Mouse (Mus musculus) heart, adult 11 months (tissue): ENCODE data around the gene Dalrd3.
"Not testable (repeated sequence)": the region's sequence is repeated elsewhere in the genome, so short reads cannot be mapped to it uniquely, and the experiment has no call there.

Experiments used
- DNase-seq: peaks from one replicate; pipeline ENCODE4 v3.0.0; 2022

The Dalrd3 gene

DNA sequence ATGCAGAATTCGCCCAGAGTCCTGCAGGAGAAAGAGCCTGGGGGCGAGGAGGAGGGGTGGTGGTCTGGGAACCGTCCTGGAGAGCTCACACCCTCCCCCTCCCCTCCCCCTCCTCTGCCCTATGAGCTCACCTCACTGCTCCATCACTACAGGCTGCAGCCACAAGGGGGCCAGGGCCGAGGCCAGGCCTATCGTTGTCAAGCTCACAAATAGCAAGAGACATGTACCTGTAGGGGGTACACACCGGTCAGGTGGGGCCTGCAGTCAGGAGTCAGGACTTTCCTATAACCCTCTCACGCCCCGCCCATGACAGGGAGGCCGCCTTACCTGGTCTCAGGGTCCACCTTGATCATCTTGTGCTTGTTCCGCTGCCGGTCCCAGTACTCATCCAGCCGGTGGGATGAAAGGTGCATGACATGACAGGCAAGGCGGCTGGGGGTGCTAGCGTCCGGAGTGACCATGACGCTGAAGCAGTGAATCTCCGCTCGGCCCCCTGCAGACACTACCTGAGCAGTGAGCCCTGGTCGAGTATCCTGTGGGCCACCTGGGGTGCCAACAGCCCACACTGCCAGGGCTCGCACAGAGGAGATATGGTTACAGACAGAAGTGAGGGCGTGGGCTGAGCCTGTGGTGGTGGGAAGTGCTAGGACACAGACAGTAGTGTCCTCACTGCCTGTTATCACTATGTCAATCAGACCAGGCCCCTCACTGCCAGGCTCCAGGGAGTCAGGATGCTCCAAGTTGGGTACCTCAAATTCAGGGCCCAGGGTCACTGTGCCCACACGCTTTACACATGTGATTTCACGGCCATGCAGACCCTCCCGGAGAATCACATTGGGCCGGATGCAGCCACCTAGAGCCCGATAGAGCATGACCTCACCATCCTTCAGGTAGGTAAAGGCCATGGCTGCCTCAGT is 4.3 kb downstream of the Dalrd3 start:
- DNase-seq, result peak; percentile 94

DNA sequence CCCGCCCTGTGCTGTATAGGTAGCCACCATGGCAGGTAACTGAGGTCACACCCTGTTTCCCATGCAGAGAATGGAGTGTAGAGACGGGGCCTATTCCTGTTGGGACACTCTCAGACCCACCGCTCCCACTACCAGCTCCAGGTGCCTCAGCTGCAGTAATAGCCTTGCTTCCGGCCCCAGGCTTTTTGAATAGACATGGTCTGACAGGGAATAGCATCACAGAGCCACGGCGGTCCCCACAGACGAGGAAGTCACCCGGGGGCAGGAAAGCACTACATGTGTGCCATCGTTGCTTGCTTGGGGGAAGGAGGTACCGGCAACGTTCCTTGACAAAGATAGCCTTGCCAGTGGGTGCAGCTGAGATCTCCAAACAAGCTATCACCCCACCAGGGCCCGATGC is 5.2 kb downstream of the Dalrd3 start:
- peak; percentile 91 for DNase-seq

GRCm38 (mm10) chr9:108575321-108576297 is 5.9 kb downstream of the Dalrd3 start:
- DNase-seq, result peak; percentile 92

GRCm38 (mm10) chr9:108577025-108577424 is 7.3 kb downstream of the Dalrd3 start:
- no peak for DNase-seq

DNA sequence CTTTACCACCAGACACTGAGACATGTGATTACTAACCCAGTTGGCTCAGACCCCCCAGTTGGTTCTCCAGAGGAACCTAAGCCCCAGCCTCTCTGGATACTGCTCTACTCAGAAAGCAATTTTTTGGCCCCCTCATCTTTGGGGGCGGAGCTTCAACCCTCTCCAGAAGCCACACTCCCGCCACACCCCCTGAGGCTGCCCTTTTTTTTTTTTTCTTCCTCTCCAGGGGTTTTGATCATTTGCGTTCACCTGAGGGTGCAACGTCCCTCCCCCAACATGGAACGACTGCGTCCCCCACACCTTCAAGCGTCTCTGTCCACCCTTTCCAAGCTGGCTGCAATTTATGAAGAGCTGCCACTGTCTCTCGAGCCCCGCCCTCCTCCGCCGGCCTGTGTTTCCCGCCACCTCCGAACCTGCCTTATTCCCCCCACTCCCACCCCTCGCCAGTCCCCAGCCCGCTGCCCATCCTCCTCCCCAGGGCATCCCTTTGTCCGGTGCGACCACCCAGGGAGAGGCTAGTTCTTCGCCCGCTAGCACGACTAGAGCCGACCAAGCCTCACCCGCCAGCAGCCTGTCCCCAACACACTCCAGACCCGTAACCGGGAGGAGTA is 8.4 kb downstream of the Dalrd3 start:
- DNase-seq, result peak; percentile 96

GRCm38 (mm10) chr9:108578545-108579343 is 9.1 kb downstream of the Dalrd3 start, which contains the start of gene Wdr6:
Gene Wdr6, minus strand, starts transcription at chr9:108578739.
- peak; percentile 100 for DNase-seq

- DNase-seq, result no peak
Observed at GRCm38 (mm10) chr9:108579344-108579690, 9.6 kb downstream of the Dalrd3 start.

GRCm38 (mm10) chr9:108587571-108588180 is 18.0 kb downstream of the Dalrd3 start:
- DNase-seq, result peak; percentile 99

- no peak for DNase-seq
Observed at GRCm38 (mm10) chr9:108589229-108589628, 19.5 kb downstream of the Dalrd3 start.

DNA sequence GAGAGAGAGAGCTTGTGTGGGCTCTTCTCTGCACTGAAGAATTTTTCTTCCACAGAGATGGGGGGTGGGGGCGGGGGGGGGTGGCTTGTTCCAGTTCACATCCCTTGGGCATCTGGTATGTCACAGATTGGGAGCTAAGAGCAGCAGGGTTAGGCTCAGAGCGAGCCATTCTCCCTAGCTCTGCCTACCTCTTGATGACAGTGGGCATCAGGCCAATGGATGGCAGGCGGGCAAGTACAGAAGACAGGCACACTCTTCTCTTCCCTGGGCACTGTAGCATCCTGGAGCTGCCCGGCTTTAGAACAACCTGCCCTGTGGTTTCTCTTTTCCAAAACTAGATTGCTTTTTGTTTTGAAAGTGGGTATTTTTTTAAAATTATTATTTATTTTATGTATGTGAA is 21.8 kb downstream of the Dalrd3 start:
- DNase-seq, result peak; percentile 83

DNA sequence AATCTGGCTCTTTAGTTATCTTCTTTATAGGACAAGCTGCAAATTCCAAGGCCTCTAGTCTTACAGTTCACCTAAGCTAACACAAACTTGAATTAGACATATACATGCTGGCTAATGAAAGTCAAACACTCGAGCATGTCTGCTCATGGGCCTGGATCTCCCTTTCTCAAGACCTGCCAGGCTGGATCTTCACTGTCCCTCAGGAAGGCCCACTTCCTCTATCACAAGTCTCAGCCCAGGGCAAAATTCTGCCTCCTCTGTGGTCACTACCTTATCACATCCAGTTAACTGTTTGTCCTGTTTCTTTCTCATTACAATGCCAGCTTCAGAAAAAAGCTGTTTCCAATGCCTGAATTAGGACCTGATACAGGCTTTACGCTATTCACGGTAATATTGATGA is 24.7 kb downstream of the Dalrd3 start:
- no peak for DNase-seq

GRCm38 (mm10) chr9:108596998-108597764 is 27.5 kb downstream of the Dalrd3 start, which contains the start of gene P4htm:
Gene P4htm, minus strand, starts transcription at chr9:108597667.
- peak; percentile 98 for DNase-seq

DNA sequence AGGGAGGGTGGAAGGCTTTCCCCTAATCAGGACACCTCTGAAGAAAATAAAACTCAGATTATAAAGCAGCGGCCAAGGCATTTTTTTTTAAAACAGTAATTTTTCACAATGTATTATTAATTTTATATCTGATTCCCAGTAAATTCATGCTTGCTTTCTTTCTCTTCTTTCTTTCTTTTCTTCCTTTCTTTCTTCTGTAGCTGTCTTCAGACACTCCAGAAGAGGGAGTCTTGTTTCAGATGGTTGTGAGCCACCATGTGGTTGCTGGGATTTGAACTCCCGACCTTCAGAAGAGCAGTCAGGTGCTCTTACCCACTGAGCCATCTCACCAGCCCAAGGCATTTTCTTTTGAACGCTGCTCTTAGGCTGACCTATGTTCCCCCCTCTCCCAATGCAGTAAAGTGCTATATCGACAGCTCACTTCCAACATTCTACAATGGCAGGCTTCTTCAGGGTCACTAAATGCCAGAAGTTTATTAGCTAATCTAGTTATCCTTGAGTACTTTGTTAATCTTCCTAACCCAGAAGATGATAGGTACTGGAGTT is 29.4 kb downstream of the Dalrd3 start:
- DNase-seq, result no peak

- DNase-seq, result no peak
Observed at GRCm38 (mm10) chr9:108600011-108600410, 30.3 kb downstream of the Dalrd3 start.

DNA sequence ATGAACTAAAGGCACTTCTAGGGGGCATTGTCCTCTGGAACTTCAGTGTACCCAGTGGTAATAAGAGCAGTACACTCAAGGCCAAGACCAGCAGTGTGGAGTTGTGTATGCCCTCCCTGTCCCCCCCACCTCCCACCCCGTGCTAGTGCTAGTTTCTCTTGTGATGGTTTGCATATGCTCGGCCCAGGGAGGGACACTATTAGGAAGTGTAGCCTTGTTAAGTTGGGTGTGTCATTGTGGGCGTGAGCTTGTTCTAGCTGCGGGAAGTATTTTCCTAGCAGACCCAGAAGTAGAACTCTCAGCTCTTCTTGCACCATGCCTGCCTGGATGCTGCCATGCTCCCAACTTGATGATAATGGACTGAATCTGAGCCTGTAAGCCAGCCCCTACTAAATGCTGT is 32.3 kb downstream of the Dalrd3 start:
- no peak for DNase-seq

GRCm38 (mm10) chr9:108607929-108608328 is 38.2 kb downstream of the Dalrd3 start:
- DNase-seq, result not testable (repeated sequence)

- no peak for DNase-seq
Observed at GRCm38 (mm10) chr9:108608889-108609288, 39.2 kb downstream of the Dalrd3 start.

DNA sequence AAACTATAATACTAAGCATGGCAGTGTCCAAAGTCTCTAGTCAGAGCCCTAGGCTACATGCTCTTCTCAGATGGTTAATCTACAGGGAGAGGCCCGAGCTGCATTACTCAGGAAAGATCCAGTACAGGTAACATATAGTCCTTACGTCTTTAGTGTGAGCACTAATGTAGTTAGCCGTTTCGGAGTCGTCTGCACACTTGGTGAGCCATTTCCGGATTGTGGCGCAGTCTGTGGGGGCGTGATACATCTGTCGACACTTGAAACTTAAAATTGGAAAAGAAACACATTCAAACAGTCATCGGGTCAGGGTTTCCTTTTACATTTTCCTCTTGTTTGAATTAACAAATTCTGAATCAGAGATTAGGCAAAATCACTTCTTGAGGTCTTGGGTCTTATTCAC is 41.8 kb downstream of the Dalrd3 start:
- peak; percentile 85 for DNase-seq

DNA sequence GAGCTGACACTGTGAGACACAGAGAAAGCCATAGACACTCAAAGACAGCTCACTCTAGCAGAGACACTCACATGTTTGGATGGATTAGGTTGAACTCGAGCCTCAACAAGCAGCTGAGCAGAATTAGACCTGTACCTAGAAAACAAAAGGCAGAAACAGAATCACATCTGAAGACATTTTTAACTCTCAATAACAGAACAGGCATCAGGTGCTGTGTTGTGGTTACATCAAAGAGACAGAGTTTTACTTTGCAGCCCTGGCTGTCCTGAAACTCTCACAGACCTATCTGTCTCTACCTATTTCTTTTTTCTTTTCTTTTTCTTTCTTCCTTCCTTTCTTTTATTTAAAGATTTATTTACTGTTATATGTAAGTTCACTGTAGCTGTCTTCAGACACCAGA is 47.6 kb downstream of the Dalrd3 start:
- no peak for DNase-seq
